Mouse (Mus musculus): ENCODE data around the gene Aloxe3. TPM values are rescaled to one million over a fixed set of nuclear protein-coding genes. Genes with fewer than 3 reads are reported as not detected.

Gene Aloxe3
- total and polyA plus RNA-seq, 3 experiments: 0.13 TPM; not detected in 2

DNA sequence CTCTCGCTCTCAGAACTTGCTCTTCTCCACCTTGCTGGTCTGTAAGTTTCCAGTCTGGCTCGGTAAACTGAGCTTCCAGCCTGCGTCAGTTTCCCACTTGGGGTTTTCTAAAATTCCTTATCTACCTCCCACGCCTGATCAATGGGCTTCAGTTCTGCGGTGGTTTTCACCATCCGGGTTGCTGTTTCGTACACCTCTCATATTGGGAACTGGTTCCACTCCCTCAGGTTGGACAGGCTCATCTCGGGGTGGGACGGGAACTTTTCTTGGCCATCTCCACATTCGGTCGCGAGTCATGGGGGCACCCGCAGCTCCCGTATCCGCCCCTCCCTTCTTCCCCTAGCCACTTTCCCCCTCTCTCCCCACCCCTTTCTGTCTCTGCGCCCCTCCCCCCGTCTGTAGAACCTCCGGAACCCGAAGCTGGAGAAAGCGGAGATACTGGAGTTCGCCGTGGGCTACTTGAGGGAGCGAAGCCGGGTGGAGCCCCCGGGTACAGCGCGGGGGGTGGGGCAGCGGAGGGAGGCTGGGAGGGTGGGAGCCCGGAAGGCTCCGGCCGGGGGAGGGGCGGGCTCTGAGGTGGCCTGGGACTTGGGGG lies 3.9 kb upstream of the Aloxe3 start:
- H3K36me3 ChIP-seq (ENCODE audit: control insufficient read depth in 1 of 2, insufficient read depth in 2 of 2, low read length in 2 of 2): peaks cover 0 to 5% of the 10 kb centered on the region in 2 experiments; a peak in 2 of 4 replicates
- no peak overlapping the region for H3K27ac ChIP-seq (ENCODE audit: control insufficient read depth, low read depth, low read length)
- peaks cover 0 to 16% of the 10 kb centered on the region in 2 experiments; a peak in 2 of 4 replicates for H3K4me1 ChIP-seq (ENCODE audit: control insufficient read depth in 1 of 2, insufficient read depth in 2 of 2, low read length in 2 of 2)
- H3K79me2 ChIP-seq (ENCODE audit: control insufficient read depth, insufficient read depth, low read length, poor library complexity): no peaks in the 10 kb centered on the region; the same call in 1 of the 2 replicates
- H3K9me3 ChIP-seq (replicated peaks; ENCODE audit: insufficient read depth, low read length): no peaks in the 10 kb centered on the region
- peak overlapping the region; percentile 20 to 88 for H3K4me3 ChIP-seq (ENCODE audit: control insufficient read depth in 1 of 2, insufficient read depth in 1 of 2, low read depth in 2 of 2, low read length in 2 of 2)
- DNase-seq (ENCODE audit: low read depth, low spot score): peak; percentile 65
- no peaks in the 10 kb centered on the region for H3K27me3 ChIP-seq (ENCODE audit: control insufficient read depth in 1 of 2, insufficient read depth in 2 of 2, low read length in 2 of 2)
- H3K9ac ChIP-seq (ENCODE audit: control insufficient read depth, low read depth, low read length, poor library complexity, severe bottlenecking): peak overlapping the region; percentile 60
- TF ChIP-seq JUND (IDR thresholded peaks at IDR 0.05; ENCODE audit: low read depth, low read length): no peak
- TF ChIP-seq MAZ (IDR thresholded peaks at IDR 0.05; ENCODE audit: low read depth, low read length): peak; percentile 84; the same call in 1 of the 2 replicates
- TF ChIP-seq GABPA (IDR thresholded peaks at IDR 0.05; ENCODE audit: low read depth, low read length): no peak
- TF ChIP-seq ETS1 (IDR thresholded peaks at IDR 0.05; ENCODE audit: low read depth, low read length): 0 out of 2 replicates have a peak, but pooled peaks have one; percentile 18
- TF ChIP-seq USF1 (IDR thresholded peaks at IDR 0.05; ENCODE audit: low read depth, low read length): no peak
- TF ChIP-seq UBTF (IDR thresholded peaks at IDR 0.05; ENCODE audit: borderline replicate concordance, insufficient read depth, low read depth, low read length): 0 out of 2 replicates have a peak, but pooled peaks have one; percentile 15
- no peak for TF ChIP-seq EP300 (IDR thresholded peaks at IDR 0.05; ENCODE audit: low read depth in 1 of 2, low read length in 2 of 2)
- TF ChIP-seq RAD21 (IDR thresholded peaks at IDR 0.05; ENCODE audit: low read depth, low read length): no peak

GRCm38 (mm10) chr11:69122336-69122951 lies 3.3 kb upstream of the Aloxe3 start, which contains the start of gene 9130213A22Rik:
Gene 9130213A22Rik, minus strand, starts transcription at chr11:69122589.
- Histone ChIP-seq H3K27me3 (ENCODE audit: control insufficient read depth in 1 of 2, insufficient read depth in 2 of 2, low read length in 2 of 2) (no peaks in the 10 kb centered on the region), H3K36me3 (ENCODE audit: control insufficient read depth in 1 of 2, insufficient read depth in 2 of 2, low read length in 2 of 2) (no peaks in the 10 kb centered on the region; a peak in 1 of 4 replicates), H3K4me3 (ENCODE audit: control insufficient read depth in 1 of 2, insufficient read depth in 1 of 2, low read depth in 2 of 2, low read length in 2 of 2) (peak within 1 kb of the TSS; percentile 20 to 88), H3K79me2 (ENCODE audit: control insufficient read depth, insufficient read depth, low read length, poor library complexity) (no peaks in the 10 kb centered on the region; the same call in 1 of the 2 replicates), H3K4me1 (ENCODE audit: control insufficient read depth in 1 of 2, insufficient read depth in 2 of 2, low read length in 2 of 2) (peaks cover 0 to 10% of the 10 kb centered on the region in 2 experiments; a peak in 2 of 4 replicates), H3K27ac (ENCODE audit: control insufficient read depth, low read depth, low read length) (no peak within 1 kb of the TSS), H3K9me3 (replicated peaks; ENCODE audit: insufficient read depth, low read length) (no peaks in the 10 kb centered on the region), H3K9ac (ENCODE audit: control insufficient read depth, low read depth, low read length, poor library complexity, severe bottlenecking) (peak within 1 kb of the TSS; percentile 60)
- TF ChIP-seq ZNF384 (IDR thresholded peaks at IDR 0.05; ENCODE audit: low read depth, low read length): 0 out of 2 replicates have a peak, but pooled peaks have one; percentile 9
- TF ChIP-seq SIN3A (IDR thresholded peaks at IDR 0.05; ENCODE audit: low read length): peak; percentile 51
- no peak for TF ChIP-seq USF2 (IDR thresholded peaks at IDR 0.05; ENCODE audit: borderline replicate concordance in 1 of 2, insufficient read depth in 1 of 2, low read depth in 1 of 2, low read length in 2 of 2)
- TF ChIP-seq CTCF (IDR thresholded peaks at IDR 0.05 in 2 of 3, conservative IDR thresholded peaks at IDR 0.05 in 1 of 3; ENCODE audit: control insufficient read depth in 1 of 3, insufficient read depth in 1 of 3, low read depth in 2 of 3, low read length in 3 of 3, poor library complexity in 1 of 3, severe bottlenecking in 1 of 3): peak in 2 of 3 experiments; percentile 68 to 81; a peak in 5 of 6 replicates
- peak; percentile 90; the same call in 1 of the 2 replicates for TF ChIP-seq CHD1 (IDR thresholded peaks at IDR 0.05; ENCODE audit: low read depth, low read length)
- TF ChIP-seq USF1 (IDR thresholded peaks at IDR 0.05; ENCODE audit: low read depth, low read length): no peak
- TF ChIP-seq SMC3 (IDR thresholded peaks at IDR 0.05; ENCODE audit: low read depth, low read length): peak; percentile 53
- TF ChIP-seq GABPA (IDR thresholded peaks at IDR 0.05; ENCODE audit: low read depth, low read length): no peak
- TF ChIP-seq E2F4 (IDR thresholded peaks at IDR 0.05; ENCODE audit: borderline replicate concordance, low read depth, low read length): no peak
- no peak for TF ChIP-seq TBP (IDR thresholded peaks at IDR 0.05; ENCODE audit: low read depth, low read length)
- no peak for TF ChIP-seq NELFE (IDR thresholded peaks at IDR 0.05; ENCODE audit: low read depth, low read length)
- peak; percentile 45; the same call in 1 of the 2 replicates for TF ChIP-seq MAX (IDR thresholded peaks at IDR 0.05; ENCODE audit: low read length)
- TF ChIP-seq HCFC1 (IDR thresholded peaks at IDR 0.05; ENCODE audit: low read depth, low read length): 0 out of 2 replicates have a peak, but pooled peaks have one; percentile 50
- peak; percentile 64 for TF ChIP-seq RAD21 (IDR thresholded peaks at IDR 0.05; ENCODE audit: low read depth, low read length)
- 0 out of 2 replicates have a peak, but pooled peaks have one; percentile 19 for TF ChIP-seq TCF12 (IDR thresholded peaks at IDR 0.05; ENCODE audit: low read depth, low read length)
- TF ChIP-seq MXI1 (IDR thresholded peaks at IDR 0.05; ENCODE audit: low read depth, low read length): 0 out of 2 replicates have a peak, but pooled peaks have one; percentile 73
- peak; percentile 56; the same call in 1 of the 2 replicates for TF ChIP-seq MAZ (IDR thresholded peaks at IDR 0.05; ENCODE audit: low read depth, low read length)
- TF ChIP-seq UBTF (IDR thresholded peaks at IDR 0.05; ENCODE audit: borderline replicate concordance, insufficient read depth, low read depth, low read length): peak; percentile 96; the same call in 1 of the 2 replicates
- no peak for TF ChIP-seq EP300 (IDR thresholded peaks at IDR 0.05; ENCODE audit: low read depth in 1 of 2, low read length in 2 of 2)
- peak; percentile 30; the same call in 1 of the 2 replicates for TF ChIP-seq NRF1 (IDR thresholded peaks at IDR 0.05; ENCODE audit: insufficient read depth, low read depth, low read length, poor library complexity, severe bottlenecking)
- peak; percentile 88 for DNase-seq (ENCODE audit: low read depth, low spot score)
